Mouse (Mus musculus) T-helper 17 cell (primary cell): ENCODE results near the gene Slc25a21.

Experiments used
- in situ Hi-C, 2 experiments: fragments of 300-600 bp; cut with MboI, MseI; formaldehyde crosslinking; loops; 1 replicate in 1 of 2; 2 replicates in 1 of 2; pipeline ENCODE4 v1.15.1; 2025; ENCODE audit warnings: high pct_unique_total_duplicates in 2 of 2

The Slc25a21 gene

DNA sequence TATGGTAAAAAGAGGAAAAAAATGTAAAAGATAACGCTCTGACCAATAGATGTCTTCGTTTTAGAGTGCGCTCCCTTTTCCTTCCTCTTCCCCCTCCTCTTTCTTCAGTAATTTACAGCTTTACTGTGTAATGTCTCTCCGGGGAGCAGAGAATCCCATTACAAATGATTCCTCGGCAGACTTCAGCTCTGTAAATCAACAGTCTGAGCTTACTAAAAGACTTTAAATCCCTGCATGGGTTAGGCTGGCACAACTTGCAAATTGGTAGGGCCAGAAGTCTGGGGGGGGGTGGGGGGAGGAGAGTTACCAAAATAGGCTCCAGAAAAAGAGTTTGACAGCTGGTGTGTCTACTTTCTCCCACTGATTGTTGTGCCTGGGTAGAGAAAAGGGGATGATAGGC lies 128.7 kb downstream of the Slc25a21 start:
- in situ Hi-C loops = no loop called here

GRCm38 (mm10) chr12:57019737-57020136 lies 177.5 kb downstream of the Slc25a21 start:
- in situ Hi-C loops = no loop called here

DNA sequence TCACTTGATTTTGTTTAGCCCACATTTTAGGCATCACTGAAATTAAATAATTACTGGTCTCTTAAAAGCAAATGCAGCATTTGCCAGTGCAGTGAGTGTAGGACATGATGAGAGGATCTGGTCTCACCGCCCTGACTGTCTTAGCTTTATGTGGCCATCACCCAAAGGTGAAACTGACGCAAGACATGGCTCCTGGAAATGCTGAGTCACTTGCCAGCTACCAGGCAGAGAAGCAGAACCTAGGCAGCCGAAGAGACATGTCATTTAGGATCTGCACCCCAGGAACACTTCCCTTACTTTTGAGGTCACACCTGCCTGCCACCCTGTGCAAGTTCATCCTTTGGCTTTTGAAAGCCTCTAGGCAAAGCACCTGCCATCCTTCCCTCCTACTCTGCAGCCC lies 180.4 kb downstream of the Slc25a21 start:
- in situ Hi-C loops = no loop called here

DNA sequence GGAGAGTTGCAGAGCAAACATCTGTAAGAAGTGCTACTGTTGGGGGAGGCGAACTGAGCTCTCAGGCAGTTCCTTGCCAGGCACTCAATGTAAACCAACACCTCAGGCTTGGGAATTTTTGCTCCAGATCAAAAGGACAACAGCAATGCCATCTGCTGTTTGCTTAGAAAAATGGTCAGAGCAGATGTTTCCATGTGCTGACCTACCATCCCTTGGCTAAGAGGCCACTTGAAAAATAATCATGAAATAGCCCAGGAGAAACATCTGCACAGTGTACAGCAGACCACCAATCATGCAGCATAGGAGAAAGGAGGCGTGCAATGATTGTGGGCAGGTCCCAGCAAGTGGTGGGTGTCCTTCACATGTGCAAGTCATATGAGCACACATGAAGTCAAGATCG lies 180.9 kb downstream of the Slc25a21 start:
- in situ Hi-C loops = no loop called here

DNA sequence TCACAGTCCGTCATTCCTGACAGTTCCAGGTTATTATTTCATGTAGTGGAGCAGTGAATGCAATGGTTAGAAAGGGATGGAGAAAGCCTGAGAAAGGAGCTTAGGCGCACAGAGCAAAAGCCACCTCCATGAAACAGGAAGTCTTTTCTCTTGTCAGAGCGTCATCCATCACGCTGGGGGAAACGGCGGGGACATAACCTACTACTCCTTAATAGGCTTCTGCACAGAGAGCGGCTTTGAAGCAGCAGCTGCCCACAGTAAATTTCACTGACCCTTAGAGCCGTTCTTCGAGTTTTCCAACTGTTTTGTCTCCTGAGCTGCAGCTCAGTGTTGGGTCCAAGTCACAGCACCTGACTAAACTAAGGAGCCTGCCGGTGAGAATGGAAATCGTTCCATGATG lies 188.3 kb downstream of the Slc25a21 start:
- in situ Hi-C loops = loop anchor here in 1 of 2 experiments (10.0 kb wide), 1 partner anchor 976 kb away; no protein-coding TSS in a partner anchor

DNA sequence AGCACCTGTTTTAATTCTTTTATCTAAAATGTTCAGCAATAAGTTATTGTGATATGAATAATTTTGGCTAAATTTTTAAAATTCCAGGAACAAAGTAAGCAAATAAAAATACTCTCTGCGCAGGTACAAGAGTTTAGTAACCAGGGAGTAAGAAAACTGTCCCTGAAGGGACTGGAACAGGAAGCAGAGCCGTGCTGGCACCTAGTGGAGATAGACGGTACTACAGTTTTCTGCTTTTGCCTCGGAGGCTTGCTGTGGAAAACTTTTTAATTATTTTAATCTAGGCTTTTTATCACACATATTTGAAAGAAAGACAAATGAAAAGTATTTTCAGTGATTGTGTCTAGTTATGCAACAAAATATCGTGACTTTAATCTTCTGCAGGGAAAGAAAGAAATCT lies 211.2 kb downstream of the Slc25a21 start:
- in situ Hi-C loops = loop anchor here in 1 of 2 experiments (25.0 kb wide), 1 partner anchor 924 kb away; no protein-coding TSS in a partner anchor

- in situ Hi-C loops = loop anchor here in 1 of 2 experiments (25.0 kb wide), 1 partner anchor 920 kb away; no protein-coding TSS in a partner anchor
These were observed 215.1 kb downstream of the Slc25a21 start for GRCm38 (mm10) chr12:56982066-56982626.

- in situ Hi-C loops = loop anchor here (5.0 to 25.0 kb wide), 2 partner anchors 388 to 913 kb away; no protein-coding TSS in a partner anchor
These were observed 222.0 kb downstream of the Slc25a21 start for GRCm38 (mm10) chr12:56975256-56975655.

DNA sequence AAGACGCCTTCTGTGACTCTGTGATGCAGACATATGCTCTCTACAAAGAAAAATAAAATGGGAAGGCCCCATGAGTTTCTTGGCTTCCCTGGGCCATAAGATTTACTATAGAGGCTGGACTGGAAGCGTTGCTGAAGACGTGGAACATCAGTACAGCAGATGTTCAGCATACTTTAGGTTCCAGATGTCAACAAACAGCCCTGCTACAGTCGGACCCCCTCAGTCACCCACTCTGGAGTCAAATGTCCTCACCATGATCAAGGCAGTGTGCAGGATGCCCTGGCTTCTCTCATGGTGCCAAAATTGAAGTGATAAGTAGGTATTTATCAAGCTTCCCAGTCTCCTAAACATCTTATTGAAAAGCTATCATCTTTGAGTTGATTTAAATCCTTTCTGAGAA lies 234.0 kb downstream of the Slc25a21 start:
- in situ Hi-C loops = loop anchor here in 1 of 2 experiments (25.0 kb wide), 1 partner anchor 701 kb away; no protein-coding TSS in a partner anchor

DNA sequence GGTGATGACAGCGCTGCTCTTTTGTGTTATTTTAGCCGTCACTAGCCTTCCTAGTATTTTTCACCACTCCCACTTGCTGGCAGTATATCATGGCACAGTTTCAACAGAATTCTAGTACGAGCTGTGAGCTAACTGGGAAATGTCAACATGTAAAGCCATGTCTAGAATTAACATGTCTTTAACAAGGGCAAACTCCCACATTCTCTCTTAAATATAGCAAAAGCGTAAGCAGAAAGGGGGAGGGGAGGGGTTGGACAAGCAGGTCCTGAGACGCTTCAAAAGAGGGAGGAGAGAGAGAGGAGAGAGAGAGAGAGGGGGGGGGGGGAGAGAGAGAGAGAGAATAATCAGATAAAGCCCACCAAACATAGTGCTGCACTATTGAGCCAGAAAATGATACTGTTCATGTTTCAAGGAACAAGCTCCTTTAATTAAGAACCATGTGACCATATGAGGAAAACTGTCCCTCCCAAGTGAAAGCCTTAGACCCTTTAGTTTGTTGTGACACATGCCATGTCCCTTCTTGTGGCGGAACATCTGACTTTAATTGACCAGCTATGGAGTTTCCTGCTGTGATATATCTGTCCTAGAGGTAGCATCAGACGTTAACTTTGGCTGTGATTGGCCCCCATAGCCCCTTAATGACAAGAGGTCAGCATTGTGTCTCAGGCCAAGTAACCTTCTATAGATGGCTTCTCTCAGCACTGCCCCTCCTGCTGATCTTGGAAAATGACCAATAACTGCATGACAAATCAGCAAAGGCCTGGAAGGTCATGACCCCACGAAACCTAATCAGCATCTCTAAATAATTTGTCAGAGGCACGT lies 237.8 kb downstream of the Slc25a21 start:
- in situ Hi-C loops = loop anchor here in 1 of 2 experiments (25.0 kb wide), 1 partner anchor 697 kb away; no protein-coding TSS in a partner anchor

- in situ Hi-C loops = loop anchor here in 1 of 2 experiments (25.0 kb wide), 1 partner anchor 696 kb away; no protein-coding TSS in a partner anchor
These were observed 239.0 kb downstream of the Slc25a21 start for GRCm38 (mm10) chr12:56958244-56958643.

- in situ Hi-C loops = loop anchor here in 1 of 2 experiments (25.0 kb wide), 1 partner anchor 690 kb away; no protein-coding TSS in a partner anchor
These were observed 245.3 kb downstream of the Slc25a21 start for GRCm38 (mm10) chr12:56951749-56952657.

GRCm38 (mm10) chr12:56944265-56944664 lies 253.0 kb downstream of the Slc25a21 start:
- in situ Hi-C loops = no loop called here

DNA sequence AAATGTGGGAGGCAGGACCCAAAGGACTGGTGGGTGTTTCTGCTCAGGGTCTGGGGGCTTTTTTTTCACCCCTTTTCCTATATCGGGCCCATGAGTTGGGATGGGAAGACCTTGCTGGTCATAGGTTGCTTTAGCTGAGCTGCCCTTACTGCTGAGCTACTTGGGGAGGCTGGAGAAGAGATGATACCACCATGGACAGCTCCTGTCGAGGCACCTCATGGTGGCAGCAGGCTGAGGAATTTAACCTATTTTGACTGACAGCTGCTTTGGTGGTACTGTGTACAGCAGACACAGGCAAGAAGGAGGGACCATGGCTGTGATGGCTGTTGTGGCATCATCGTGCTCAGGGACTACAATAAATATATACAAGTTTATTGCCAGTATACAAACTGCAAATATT lies 256.4 kb downstream of the Slc25a21 start:
- in situ Hi-C loops = no loop called here

GRCm38 (mm10) chr12:56918145-56918544 lies 279.1 kb downstream of the Slc25a21 start:
- in situ Hi-C loops = no loop called here

GRCm38 (mm10) chr12:56906476-56906875 lies 290.8 kb downstream of the Slc25a21 start:
- in situ Hi-C loops = no loop called here

DNA sequence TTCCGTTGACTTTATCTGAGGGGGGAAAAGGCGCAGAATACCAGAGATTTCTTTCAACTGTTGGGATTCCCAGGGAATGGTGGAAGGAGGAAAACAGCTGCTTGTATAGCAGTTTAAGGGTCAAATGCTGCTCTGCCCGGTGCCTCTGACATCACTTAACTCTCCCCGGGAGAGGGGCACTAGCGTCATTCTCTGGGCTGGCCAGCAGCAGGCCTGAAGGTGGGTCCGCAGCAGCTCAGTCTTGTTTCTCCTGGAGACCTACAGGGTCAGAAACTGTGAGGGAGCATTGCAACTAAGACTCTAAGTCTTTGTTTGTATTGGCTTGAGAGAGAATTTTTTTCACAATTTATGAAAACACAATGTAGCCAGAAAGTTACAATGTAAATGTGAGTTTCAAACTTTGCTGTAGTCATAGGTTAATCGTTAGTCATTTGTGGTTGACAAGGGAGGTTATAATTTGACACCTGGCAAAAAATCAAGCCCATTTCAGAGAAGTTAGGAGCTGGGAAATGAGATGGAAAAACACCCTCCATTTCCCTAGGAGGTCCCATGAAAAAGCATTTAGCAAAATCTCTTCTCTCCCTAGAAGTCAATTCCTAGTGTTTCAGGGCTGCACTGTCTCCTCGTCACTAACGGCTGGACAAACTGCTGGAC lies 291.5 kb downstream of the Slc25a21 start:
- in situ Hi-C loops = no loop called here

DNA sequence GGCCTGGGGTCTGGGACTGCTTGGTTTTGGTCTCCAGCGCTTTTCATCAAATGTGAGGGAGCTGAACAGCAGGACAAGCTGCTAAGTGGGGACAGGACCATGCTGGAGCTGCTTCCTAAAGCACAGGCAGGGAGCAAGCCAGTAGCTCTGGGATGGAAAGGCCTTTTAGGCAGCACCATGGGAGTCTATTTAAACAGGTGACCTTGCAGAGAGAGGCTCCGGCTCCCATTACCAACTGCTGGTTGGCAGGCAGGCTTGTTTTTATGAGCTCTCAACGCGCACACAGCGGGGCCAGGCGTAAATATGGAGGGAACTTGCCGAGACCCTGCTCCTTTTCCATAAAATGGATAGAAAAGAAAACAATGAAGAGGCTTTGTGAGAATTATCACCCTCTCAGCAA lies 292.1 kb downstream of the Slc25a21 start:
- in situ Hi-C loops = no loop called here

GRCm38 (mm10) chr12:56902774-56903456 lies 294.4 kb downstream of the Slc25a21 start:
- in situ Hi-C loops = no loop called here

GRCm38 (mm10) chr12:56897976-56898375 lies 299.3 kb downstream of the Slc25a21 start:
- in situ Hi-C loops = no loop called here
